Mouse (Mus musculus) embryonic fibroblast, embryonic 13.5 days (primary cell): Measurements from ENCODE around the gene BC025920.

Experiments used
- CTCF ChIP-seq: IDR thresholded peaks from 2 replicates; pipeline ENCODE4 v1.5.1; 2011; ENCODE audit warnings: mild to moderate bottlenecking, control low read depth, low read length, moderate library complexity, borderline replicate concordance; ENCODE audit not compliant: insufficient read depth
- POLR2A ChIP-seq: IDR thresholded peaks from 2 replicates; pipeline ENCODE4 v1.6.1; 2011; ENCODE audit warnings: low read depth, mild to moderate bottlenecking, control low read depth, low read length, moderate library complexity

DNA sequence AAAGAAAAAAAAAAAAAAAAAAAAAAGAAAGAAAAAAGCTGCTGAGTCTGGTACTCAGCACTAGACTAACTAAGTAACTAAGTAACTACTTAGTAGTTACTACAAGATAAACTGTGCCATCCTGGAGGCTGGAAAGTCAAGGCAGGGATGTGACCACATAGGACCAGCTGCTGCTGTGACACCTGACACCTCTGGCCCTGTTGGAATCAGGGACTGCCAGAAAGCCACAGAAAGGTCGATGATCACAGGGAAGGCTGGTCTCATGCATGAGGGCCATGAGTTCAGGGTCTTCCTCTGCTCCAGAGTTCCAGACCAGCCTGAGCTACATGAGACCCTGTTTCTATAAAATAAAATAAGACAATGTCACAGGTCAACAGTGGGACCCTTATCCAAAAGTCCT, 48.6 kb upstream of the BC025920 start:
- TF ChIP-seq CTCF (no peak), POLR2A (0 out of 2 replicates have a peak, but pooled peaks have one; percentile 17)
